Mouse (Mus musculus): ENCODE results near the gene Rxfp4.

The Rxfp4 gene

DNA sequence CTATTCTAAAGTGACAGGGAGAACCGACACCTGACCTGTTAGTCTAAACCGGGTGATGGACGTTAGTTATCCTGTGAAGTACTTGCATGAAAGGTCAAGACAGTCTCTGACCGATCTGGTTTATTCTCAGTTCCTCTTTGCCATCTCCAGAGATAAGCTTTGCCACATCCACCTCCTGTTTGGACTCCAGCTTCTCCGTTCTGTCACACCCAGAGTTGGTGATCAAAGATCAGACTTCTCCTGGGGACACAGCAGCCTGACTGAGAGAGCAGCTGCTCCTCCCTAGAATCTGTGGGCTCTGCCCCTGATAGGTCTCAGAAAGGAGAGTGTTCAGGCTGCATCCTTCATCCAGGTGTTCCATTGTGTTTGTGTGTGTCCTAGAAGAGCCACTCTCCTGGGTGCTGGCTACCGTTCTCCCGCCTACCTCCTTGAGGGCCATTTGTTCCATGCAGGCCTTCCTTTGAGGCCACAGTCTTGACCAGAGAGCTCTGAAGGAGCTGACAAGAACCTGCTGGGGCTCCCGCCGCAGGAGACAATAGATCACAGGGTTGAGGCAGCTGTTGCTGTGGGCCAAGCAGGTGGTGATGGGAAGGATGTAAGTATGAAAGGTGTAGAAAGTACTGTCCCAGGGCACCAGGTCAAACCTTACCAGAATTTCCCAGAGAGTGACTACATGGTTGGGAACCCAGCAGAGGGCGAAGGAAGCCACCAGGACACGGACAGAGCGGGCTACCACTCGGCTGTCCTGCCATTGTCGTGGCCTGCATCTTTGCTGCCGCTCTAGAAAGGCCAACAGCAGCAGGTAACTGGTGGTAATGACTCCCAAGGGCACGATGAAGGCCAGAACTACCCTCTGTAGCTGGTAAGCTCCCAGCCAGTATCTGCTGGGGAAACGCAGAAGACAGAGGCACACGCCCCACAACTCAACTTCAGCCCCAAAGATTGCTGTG, 998 bp downstream of the Rxfp4 start:
- DNase-seq (ENCODE audit: low read depth, low spot score): peak; percentile 70

DNA sequence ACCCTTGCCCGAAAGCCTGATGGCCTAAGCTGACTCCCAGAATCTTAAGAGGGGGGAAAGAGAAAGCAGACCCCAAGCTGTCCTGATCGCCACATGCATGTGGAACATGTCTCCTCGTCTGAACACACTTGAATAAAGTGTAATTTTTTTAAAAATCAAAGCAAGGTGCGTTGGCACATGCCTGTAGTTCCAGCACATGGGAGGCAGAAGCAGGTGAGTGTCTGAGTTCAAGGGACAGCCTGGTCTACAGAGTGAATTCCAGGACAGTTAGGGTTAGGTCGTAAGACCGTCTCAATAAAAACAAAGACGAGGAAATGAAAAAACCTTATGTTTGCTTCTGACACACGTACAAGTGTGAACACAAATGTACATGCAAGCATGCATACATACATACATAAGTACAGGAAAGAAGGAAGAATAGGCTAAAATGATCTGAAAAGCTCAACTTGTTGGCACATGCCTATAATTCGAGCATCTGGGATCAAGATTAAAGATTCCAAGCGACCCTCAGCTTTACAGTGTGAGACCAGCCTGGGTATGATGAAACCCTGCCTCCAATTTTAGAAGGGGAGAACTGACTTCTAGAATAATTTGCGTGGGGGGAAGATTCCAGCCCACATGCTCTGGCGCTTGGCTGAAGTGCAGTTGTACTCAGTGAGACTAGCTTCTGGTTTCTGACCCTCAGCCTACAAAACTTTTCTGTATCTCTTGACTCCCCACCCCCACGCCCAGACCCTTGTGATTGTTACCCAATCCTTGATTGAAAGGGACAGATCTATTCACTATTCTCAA, 2.0 kb downstream of the Rxfp4 start:
- DNase-seq (ENCODE audit: low read depth, low spot score): peak; percentile 56

GRCm38 (mm10) chr3:88649967-88650366, 3.0 kb downstream of the Rxfp4 start:
- no peak for DNase-seq (ENCODE audit: low read depth, low spot score)

GRCm38 (mm10) chr3:88649186-88649585, 3.8 kb downstream of the Rxfp4 start:
- DNase-seq (ENCODE audit: low read depth, low spot score): peak; percentile 74

- peak; percentile 87 for DNase-seq (ENCODE audit: low read depth, low spot score)
Measured at GRCm38 (mm10) chr3:88648452-88649168, 4.3 kb downstream of the Rxfp4 start.

- DNase-seq (ENCODE audit: low read depth, low spot score): peak; percentile 96
Measured at GRCm38 (mm10) chr3:88647779-88648413, 5.0 kb downstream of the Rxfp4 start.

DNA sequence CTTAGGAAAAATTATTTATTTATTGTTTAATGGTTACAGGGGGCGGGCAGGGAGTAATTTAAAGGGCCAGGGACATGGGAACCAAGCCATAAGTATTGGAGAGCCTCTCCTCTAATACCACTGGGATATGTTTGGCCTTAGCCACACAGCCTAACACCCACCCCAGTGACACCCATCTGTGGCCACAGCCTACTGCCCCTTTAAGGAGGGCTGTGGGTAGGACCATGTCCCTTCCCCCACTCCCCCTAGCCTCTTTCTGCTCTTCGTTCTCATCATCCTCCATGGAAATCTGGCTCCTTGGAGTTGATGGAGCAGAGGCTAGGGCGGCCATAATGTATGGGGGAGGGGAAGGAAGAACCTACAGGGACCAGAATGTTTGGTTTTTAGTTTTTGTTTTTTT, 5.9 kb downstream of the Rxfp4 start:
- peak; percentile 24 for DNase-seq (ENCODE audit: low read depth, low spot score)

DNA sequence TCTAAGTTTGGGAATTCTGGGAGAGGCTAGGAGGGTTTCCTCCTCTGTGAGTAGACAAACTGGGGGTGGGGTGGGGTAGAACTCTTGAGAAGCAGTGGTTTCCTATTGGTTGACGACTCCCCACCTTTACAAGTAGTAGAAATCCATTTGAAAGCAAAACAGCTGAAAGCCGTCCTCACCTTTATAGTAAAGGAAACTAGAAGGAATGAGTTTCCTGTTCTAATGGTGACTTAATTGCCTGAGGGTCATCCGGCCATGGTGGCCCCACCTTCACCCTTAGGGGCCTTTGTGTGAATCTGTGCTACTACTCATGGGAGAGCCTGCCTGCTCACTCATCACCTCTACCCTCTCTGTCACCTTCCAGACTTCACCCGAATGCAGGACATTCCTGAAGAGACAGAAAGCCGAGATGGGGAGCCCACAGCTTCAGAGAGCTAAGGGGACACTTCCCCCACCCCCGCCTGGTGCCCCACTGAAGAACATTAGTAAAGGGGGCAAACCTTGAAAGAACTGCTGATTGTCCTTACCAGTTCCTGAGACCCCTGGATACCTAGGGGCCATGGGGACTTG, 6.4 kb downstream of the Rxfp4 start:
- DNase-seq (ENCODE audit: low read depth, low spot score): no peak

GRCm38 (mm10) chr3:88645937-88646336, 7.0 kb downstream of the Rxfp4 start:
- DNase-seq (ENCODE audit: low read depth, low spot score): no peak

DNA sequence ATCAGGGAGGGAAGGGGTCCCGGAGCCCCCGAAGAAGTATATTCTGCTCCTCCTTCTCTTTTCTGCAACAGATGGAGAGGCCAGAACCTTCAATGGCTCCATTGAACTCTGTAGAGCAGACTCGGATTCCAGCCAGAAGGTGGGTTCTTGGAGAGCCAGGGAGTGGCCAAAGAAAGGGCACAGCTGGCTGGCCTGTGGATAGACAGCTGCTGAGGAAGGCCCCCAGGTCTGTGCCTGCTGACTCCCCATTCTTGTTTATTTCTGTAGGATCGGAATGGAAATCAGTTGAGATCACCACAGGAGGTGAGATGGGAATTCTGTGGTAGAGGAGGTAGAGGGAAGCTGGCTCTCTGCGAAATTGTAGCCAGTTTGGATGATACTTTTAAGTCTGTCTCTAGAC, 9.9 kb downstream of the Rxfp4 start:
- no peak for DNase-seq (ENCODE audit: low read depth, low spot score)

GRCm38 (mm10) chr3:88640676-88641075, 12.3 kb downstream of the Rxfp4 start:
- peak; percentile 73 for DNase-seq (ENCODE audit: low read depth, low spot score)

- DNase-seq (ENCODE audit: low read depth, low spot score): no peak
Measured at GRCm38 (mm10) chr3:88639239-88639638, 13.7 kb downstream of the Rxfp4 start.

- DNase-seq (ENCODE audit: low read depth, low spot score): no peak
Measured at GRCm38 (mm10) chr3:88637134-88637533, 15.8 kb downstream of the Rxfp4 start.

- no peak for DNase-seq (ENCODE audit: low read depth, low spot score)
Measured at GRCm38 (mm10) chr3:88636555-88636986, 16.4 kb downstream of the Rxfp4 start.

GRCm38 (mm10) chr3:88635506-88636275, 17.3 kb downstream of the Rxfp4 start:
- DNase-seq (ENCODE audit: low read depth, low spot score): no peak

DNA sequence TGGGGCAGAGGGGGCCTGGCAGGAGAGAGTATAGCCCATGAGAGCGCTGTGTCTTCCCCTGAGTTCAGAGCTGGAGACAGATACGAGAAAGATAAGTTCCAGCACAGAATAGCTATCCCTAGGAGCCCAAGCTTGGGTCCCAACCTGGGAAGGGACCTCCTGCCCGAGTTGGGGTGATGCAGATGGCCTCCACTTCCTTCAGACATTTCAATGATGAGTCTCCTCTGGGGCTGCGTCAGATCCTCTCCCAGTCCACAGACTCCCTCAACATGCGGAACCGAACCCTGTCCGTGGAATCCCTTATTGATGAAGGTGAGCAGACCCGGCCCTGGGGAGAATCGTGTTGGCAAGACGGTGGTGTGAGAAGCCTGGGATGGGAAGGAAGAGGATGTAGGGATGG, 19.9 kb downstream of the Rxfp4 start:
- no peak for DNase-seq (ENCODE audit: low read depth, low spot score)

DNA sequence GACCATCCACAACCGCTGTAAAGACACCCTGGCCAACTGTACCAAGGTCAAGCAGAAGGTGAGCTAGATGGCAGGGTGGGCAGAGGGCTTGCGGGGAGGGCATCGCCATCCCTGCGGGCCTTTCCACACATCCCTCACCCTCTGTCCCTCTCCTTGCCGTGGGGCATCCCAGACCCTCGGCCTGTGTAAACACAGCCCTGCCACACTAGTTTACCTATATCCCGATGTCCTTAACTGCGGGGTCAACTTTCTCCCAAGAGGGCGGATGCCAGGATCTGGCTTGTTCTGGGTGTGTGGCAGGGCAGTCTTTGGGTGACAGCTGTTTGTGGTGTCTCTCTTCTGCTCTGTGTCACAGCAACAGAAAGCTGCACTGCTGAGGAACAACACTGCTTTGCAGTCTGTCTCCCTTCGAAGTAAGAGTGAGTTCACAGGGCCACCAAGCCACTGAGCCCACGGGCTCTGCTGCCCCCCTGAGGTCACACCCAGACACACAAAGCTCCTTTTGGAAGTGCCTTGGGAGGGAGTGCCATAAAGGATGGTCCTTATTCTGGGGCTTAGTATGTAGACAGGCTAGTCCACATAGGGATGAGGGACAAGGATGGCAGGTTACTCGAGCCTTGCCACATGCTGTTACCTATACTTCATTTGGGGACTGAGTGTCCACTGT, 20.9 kb downstream of the Rxfp4 start:
- no peak for DNase-seq (ENCODE audit: low read depth, low spot score)

GRCm38 (mm10) chr3:88630849-88631341, 22.0 kb downstream of the Rxfp4 start:
- no peak for DNase-seq (ENCODE audit: low read depth, low spot score)

DNA sequence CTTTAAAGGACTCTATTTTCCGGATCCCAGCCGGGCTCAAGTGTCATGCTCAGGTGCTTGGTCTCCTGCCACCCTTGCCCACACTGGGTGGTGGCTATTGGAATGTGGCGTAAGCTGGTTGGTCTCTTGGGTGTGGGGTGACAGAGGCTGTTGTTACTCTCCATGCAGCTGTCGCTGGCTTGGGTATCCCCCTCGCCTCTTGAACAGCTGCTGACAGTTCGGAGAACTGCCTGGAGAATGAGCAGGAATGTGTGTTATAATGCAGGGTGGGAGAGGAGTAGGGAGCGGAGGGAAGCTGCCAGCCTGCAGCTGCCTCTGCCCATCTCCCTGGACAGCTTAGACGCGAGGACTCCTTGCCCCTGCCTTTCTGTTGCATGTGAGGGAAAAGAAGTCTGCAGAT, 22.9 kb downstream of the Rxfp4 start:
- no peak for DNase-seq (ENCODE audit: low read depth, low spot score)

DNA sequence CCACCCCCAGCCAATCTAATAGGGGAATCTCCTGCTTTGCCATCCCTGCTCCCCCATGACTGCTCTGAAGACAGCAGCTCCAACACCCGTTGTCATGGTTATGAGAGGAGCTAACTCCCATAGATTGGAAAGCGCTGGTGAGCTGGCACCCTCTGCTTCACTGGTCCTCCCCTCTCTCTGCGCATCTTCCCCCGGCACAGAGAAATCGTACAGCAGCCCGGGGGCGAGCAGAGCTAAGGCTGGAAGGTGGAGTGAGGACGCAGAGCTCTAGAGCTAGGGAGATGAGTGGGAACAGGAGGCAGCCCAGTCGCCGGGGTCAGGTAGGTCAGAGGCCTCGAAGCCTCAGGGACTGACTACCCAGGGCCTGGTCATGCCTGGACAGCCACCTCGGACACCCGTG, 23.7 kb downstream of the Rxfp4 start:
- DNase-seq (ENCODE audit: low read depth, low spot score): no peak

Measured in A20 (cell line).